Mouse (Mus musculus): ENCODE results near the gene Cacna2d2.

Cacna2d2 gene

GRCm38 (mm10) chr9:107534408-107535202, 135.2 kb downstream of the Cacna2d2 start:
- peak; percentile 56 to 73 for DNase-seq (ENCODE audit: inconsistent age in 2 of 2, low spot score in 1 of 2)

GRCm38 (mm10) chr9:107538231-107538630, 138.8 kb downstream of the Cacna2d2 start:
- DNase-seq (ENCODE audit: inconsistent age in 2 of 2, low spot score in 1 of 2) = no peak

- DNase-seq (ENCODE audit: inconsistent age in 2 of 2, low spot score in 1 of 2) = no peak
These were observed 139.3 kb downstream of the Cacna2d2 start for GRCm38 (mm10) chr9:107538711-107539110.

- DNase-seq (ENCODE audit: inconsistent age in 2 of 2, low spot score in 1 of 2) = peak in 1 of 2 experiments; percentile 51
These were observed 140.5 kb downstream of the Cacna2d2 start for GRCm38 (mm10) chr9:107539940-107540339.

- no peak for DNase-seq (ENCODE audit: inconsistent age in 2 of 2, low spot score in 1 of 2)
These were observed 141.0 kb downstream of the Cacna2d2 start for GRCm38 (mm10) chr9:107540420-107540819.

- DNase-seq (ENCODE audit: inconsistent age in 2 of 2, low spot score in 1 of 2) = no peak
These were observed 141.6 kb downstream of the Cacna2d2 start for GRCm38 (mm10) chr9:107541005-107541404.

- DNase-seq (ENCODE audit: inconsistent age in 2 of 2, low spot score in 1 of 2) = peak; percentile 97 to 99
These were observed 142.3 kb downstream of the Cacna2d2 start, which contains the start of the genes Cyb561d2 and Nprl2 for GRCm38 (mm10) chr9:107541474-107542351. Gene Cyb561d2, minus strand, starts transcription at chr9:107542193. Gene Nprl2, plus strand, starts transcription at chr9:107542226.

GRCm38 (mm10) chr9:107542352-107542686, 142.9 kb downstream of the Cacna2d2 start:
- no peak for DNase-seq (ENCODE audit: inconsistent age in 2 of 2, low spot score in 1 of 2)

- DNase-seq (ENCODE audit: inconsistent age in 2 of 2, low spot score in 1 of 2) = peak in 1 of 2 experiments; percentile 52
These were observed 143.3 kb downstream of the Cacna2d2 start for GRCm38 (mm10) chr9:107542721-107543120.

- peak in 1 of 2 experiments; percentile 43 for DNase-seq (ENCODE audit: inconsistent age in 2 of 2, low spot score in 1 of 2)
These were observed 143.9 kb downstream of the Cacna2d2 start for GRCm38 (mm10) chr9:107543299-107543698.

GRCm38 (mm10) chr9:107544196-107544700, 144.8 kb downstream of the Cacna2d2 start:
- DNase-seq (ENCODE audit: inconsistent age in 2 of 2, low spot score in 1 of 2) = peak in 1 of 2 experiments; percentile 46

- DNase-seq (ENCODE audit: inconsistent age in 2 of 2, low spot score in 1 of 2) = peak in 1 of 2 experiments; percentile 56
These were observed 145.3 kb downstream of the Cacna2d2 start for GRCm38 (mm10) chr9:107544729-107545128.

GRCm38 (mm10) chr9:107545199-107545598, 145.8 kb downstream of the Cacna2d2 start:
- no peak for DNase-seq (ENCODE audit: inconsistent age in 2 of 2, low spot score in 1 of 2)

GRCm38 (mm10) chr9:107545602-107546001, 146.2 kb downstream of the Cacna2d2 start:
- peak; percentile 73 to 91 for DNase-seq (ENCODE audit: inconsistent age in 2 of 2, low spot score in 1 of 2)

GRCm38 (mm10) chr9:107547026-107547425, 147.6 kb downstream of the Cacna2d2 start, which contains the start of gene Zmynd10:
Gene Zmynd10, plus strand, starts transcription at chr9:107547298.
- DNase-seq (ENCODE audit: inconsistent age in 2 of 2, low spot score in 1 of 2) = peak; percentile 94 to 97

GRCm38 (mm10) chr9:107547957-107548356, 148.5 kb downstream of the Cacna2d2 start:
- DNase-seq (ENCODE audit: inconsistent age in 2 of 2, low spot score in 1 of 2) = no peak

GRCm38 (mm10) chr9:107548820-107549219, 149.4 kb downstream of the Cacna2d2 start:
- no peak for DNase-seq (ENCODE audit: inconsistent age in 2 of 2, low spot score in 1 of 2)

GRCm38 (mm10) chr9:107549297-107550074, 150.1 kb downstream of the Cacna2d2 start:
- DNase-seq (ENCODE audit: inconsistent age in 2 of 2, low spot score in 1 of 2) = peak in 1 of 2 experiments; percentile 27

- peak in 1 of 2 experiments; percentile 47 for DNase-seq (ENCODE audit: inconsistent age in 2 of 2, low spot score in 1 of 2)
These were observed 151.2 kb downstream of the Cacna2d2 start for GRCm38 (mm10) chr9:107550491-107551116.

Measured in adrenal gland, adult (tissue).